Mouse (Mus musculus): ENCODE measurements around the gene Jtb.
"Not testable (repeated sequence)": the region's sequence is repeated elsewhere in the genome, so short reads cannot be mapped to it uniquely, and the experiment has no call there.

Jtb gene

DNA sequence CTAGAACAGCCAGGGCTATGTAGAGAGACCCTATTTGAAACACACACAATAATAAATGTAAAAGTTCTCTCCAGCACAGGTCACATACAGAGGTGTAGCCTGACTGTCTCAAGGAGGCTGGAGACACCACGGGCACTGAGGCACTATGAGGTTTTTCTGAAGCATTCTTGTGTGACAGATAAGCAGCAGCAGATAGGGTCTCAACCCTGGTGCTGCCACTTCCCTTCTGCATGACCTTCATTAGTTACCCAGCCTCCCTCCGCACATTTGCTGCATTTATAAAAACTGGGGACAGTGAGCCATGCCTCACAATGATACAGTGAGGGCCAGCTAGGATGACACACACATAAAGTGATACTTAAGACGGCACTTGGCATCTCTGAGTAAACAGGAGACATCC is 8.5 kb upstream of the Jtb start:
- DNase-seq (ENCODE audit: low read depth, low spot score): no peak

DNA sequence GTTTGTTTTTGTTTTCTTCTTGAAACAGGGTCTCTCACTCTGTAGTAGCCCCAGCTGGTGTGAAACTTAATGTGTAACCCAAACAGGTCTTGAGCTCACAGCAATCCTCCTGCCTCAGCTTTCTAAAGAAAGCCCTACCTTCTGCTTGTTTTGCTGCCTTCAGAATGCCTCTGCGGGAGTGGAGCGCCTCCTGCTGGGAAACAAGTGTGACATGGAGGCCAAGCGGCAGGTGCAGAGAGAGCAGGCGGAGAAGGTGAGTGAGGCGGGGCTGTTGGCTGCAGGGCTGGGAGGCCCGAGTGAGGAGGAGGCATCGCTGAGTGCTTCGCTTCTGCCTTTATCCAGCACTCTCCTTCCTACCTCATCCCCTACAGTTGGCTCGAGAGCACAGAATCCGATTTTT is 7.1 kb upstream of the Jtb start:
- DNase-seq (ENCODE audit: low read depth, low spot score): no peak

DNA sequence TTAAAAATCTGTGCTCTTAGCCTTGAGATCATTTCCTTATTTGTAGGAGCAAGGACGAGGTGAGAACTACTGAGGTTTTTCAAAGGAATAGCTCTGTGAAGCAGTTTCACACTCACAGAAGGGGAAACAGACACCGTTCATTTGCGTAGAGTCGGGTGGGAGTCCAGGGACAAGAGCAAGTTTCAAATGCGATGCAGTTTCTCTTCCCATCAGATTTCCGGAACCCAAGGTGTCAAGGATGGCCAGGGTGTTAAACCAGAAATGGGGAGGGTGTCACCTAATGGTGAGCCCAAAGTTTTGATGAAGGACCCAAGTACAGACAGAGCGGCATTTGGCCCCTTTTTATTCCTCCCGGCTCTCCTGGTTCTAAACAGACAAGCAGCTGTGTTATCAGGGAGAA is 322 bp upstream of the Jtb start:
- DNase-seq (ENCODE audit: low read depth, low spot score): no peak

DNA sequence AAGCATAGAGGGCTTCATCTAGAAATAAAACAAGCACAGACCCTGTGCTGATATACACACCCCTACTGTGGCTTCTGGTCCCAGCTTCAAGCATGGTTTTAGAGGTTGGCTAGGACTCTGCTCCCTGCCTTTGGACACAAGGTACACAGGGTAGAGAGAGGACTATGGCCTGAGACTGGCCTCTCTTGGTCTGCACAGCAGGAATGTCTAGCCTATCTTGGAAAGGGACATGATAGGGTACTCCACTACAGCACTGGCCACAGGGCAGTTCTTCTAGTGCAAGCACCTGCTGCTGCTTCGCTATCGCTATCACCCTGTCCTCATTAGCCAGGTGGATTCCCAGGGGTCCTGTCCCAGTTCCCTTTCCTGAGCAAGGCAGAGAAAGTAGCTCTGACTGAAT is 9.9 kb downstream of the Jtb start:
- peak; percentile 42 for DNase-seq (ENCODE audit: low read depth, low spot score)

DNA sequence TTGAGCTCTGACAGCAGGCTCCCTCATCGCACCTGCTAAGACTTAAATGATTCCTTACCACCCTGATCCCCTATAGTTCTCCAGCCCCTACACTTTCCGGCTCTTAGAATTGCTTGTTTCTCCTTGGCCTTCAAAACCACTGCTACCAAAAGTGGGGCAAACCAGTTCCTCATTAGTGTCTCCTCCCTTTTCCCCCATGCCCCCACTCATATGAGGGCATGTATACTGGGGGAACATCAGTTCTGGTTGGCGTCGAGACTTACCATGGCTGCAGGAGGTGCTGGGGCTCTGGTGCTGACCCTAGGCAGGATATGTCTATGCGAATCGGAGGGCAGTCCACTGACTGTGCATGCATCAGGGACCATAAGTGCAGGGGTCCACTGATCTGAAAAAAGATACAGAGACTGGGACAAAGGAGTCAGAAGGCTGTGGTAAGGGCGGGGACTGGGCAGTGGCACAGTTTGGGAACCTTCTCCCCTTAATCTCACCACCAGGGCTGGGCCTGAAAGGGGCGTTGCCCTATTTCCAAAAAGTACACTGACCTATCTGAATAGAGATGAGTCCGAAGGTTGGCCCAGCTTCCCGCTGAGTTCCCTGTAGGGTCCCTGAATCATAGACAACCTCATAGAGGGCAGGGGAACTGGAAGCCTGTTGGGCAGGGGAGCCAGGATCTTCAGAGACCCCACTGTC is 10.4 kb downstream of the Jtb start:
- DNase-seq (ENCODE audit: low read depth, low spot score): no peak

DNA sequence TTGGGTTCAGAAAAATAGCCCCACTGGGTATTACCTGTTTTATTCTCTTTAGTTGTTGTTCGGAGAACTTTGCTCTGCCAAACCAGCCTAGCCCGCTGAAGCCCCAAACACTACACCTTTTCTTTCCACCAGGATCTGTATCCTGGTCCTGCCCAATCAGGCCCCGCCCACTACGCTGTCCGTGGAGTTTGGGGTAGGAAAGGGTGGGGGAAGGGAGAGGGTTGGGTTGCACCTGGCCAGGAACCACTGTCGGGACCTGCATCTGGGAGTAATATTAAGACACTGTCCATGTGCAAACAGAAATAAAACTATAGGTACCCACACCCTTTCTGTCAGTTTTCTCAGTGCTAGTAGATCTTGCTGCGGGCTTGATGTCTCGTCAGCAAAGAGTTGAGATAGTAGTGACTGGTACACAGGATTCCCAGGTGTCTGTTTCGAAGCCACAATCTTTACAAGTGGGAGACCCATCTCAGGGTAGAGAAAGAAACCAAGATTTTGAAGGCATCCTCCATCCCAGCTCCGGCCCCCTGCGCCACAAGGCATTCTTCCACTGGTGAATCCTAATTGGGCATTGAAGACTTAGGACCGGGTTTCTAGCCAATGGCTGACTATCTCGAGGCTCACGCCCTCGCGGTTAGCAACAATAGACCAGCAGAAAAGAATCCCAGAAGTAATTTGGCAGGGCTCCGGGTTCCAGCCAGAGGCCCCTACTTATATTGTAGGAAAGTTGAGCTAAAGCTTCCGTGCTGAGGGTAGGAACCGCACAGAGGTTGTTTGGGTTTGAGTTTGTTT is 11.8 kb downstream of the Jtb start, which contains the start of gene Creb3l4:
Gene Creb3l4 (minus strand): TSS at position 529 of the 792 bp plus-strand sequence.
- DNase-seq (ENCODE audit: low read depth, low spot score): no peak

DNA sequence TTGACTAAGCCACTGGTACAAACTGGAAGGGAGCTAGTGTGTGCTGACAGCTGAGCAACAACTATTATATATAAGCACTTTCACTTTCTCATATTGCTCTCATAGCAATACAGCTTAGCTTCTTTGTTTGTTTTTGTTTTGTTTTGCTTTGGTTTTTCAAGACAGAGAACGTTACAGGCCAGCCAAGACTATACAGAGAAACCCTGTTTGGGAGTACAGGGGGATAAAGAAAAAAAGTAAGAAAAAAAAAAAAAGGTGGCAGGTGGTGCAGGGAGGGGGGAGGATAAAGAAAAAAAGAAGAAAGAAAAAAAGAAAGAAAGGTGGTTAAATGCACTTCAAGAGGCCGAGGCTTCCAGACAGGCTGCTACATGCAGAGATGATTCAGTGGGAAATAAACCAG is 14.0 kb downstream of the Jtb start:
- DNase-seq (ENCODE audit: low read depth, low spot score): peak; percentile 53

DNA sequence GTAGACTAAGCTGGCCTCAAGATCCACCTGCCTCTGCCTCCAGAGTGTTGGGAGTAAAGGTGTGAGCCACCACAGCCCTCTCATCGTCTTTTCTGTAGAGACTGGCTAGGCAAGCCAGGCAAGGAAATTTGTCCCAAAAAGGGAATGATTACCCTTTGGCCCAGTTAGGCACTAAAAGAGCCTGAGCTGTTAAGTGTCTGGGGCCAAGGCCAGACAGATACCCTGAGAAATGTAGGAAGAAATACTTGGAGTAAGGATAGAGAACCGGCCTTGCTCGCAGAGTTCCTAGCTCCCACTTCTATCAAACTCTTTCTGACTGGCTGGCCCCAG is 16.2 kb downstream of the Jtb start:
- DNase-seq (ENCODE audit: low read depth, low spot score): no peak

DNA sequence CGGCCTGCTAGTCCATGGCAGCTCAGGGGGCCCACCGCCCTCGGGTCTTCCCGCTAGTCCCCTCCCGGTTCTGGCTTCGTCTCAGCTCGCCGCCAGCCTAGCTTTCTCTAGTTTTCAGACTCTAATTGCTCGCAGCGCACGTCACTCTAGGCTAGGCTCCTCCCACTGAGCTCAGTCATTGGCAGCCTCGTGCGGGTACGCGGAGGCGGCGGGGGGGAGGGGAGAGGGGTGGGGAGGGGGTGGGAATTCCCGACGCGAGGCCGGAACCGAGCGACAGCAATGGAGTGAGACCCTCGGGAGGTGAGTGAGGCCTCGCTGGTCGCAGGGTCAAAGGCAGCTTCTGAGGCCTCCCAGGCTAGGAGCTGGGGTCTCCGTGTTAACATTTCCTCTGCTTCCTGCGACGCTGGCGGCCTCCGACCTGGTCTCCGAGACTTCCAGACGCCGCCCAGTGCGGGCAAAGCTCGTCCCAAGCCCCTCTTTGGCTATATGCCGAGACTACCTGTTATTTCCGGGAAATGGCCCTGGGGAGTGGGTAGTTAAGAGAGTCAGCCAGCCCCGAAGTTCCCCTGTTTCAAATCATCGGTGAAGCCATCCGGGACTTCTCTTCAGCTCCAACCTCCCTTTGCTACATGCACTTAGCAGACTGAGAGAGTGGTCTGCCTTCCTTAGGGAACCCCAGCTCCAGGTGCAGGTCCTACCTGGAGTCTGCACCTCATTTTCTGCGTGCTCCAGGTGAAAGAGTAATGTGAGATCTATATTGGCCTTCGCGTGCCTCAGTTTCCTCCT is 16.8 kb downstream of the Jtb start, which contains the start of gene Slc39a1:
Gene Slc39a1 (plus strand): TSS at position 213 of the 786 bp plus-strand sequence.
- peak; percentile 95 for DNase-seq (ENCODE audit: low read depth, low spot score)

DNA sequence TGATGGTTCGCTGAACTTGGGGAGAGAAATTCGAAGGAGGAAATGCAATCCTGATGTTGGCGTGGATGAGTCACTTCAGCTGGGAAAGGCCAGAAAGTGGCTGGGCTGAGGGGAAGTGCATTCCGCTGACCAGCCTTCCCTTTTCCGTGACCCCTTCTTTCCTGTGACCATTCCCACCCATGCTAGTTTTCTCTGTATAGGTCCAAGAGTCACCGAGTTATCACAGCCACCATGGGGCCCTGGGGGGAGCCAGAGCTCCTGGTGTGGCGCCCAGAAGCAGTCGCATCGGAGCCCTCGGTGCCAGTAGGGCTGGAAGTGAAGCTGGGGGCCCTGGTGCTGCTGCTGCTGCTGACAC is 17.3 kb downstream of the Jtb start:
- DNase-seq (ENCODE audit: low read depth, low spot score): peak; percentile 61

DNA sequence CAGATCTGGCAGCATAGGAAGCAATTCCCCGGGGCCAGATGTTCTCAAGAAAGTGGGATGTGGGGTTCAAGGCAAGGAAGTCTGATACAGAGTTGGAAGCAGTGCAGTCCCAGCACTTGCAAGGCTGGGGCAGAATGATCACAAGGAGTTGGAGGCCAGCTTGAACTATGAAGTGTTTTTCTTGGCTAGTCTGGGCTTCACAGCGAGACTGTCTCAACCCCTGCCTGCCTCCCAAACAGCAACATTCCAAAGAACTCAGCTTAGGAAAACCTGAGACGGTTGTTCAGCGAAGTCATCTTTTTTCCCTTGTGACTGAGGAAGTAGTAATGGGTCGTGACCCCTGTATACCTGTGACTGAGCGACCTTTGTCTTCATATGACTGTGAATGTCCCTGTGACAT is 19.4 kb downstream of the Jtb start:
- DNase-seq (ENCODE audit: low read depth, low spot score): no peak

DNA sequence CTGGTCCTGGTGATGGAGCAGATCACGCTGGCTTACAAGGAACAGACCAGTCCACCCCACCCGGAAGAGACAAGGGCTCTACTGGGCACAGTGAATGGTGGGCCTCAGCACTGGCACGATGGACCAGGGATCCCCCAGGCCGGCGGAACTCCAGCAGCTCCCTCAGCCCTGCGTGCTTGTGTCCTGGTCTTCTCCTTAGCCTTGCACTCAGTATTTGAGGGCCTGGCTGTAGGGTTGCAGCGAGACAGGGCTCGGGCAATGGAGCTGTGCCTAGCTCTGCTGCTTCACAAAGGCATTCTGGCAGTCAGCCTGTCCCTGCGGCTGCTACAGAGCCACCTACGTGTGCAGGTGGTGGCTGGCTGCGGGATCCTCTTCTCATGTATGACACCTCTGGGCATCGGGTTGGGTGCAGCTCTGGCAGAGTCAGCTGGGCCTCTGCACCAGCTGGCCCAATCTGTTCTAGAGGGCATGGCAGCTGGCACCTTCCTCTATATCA is 20.4 kb downstream of the Jtb start:
- DNase-seq (ENCODE audit: low read depth, low spot score): not testable (repeated sequence)

DNA sequence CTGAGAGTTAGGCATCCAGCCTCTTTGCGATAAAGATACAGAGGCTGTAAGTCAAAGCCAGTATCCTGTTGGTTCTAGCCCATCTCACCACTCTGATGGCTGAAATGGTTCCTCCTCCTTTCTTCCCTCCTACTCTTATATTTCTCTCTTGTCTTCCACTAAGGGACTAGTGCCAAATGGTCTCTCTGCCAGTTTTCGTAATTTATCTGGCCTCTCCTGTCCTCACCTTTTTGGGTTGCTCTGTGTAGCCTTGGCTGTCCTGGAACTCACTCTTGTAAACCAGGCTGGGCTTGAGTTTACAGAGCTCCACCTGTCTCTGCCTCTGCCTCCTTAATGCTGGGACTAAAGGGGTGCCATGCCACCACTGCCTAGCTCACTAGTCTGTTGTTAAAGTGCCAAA is 21.3 kb downstream of the Jtb start:
- DNase-seq (ENCODE audit: low read depth, low spot score): not testable (repeated sequence)

DNA sequence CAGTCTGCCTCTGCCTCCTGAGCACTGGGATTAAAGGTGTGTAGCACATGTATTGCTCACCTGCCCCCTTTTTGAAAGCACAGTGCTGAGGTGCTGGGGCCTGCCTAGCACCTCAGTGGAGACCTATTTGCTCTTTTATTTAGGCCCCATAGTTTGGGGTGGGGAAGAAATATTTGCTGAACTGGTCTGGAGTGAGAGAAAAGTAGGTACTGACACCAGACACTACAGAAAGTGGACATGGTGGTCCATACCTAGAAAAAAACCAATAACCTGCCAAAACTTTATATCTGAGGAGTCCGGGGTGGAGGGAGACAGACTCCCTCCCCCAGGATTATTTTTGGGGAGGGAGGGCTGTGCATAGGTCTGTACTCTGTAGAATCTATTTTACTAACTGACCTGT is 21.8 kb downstream of the Jtb start:
- peak; percentile 18 for DNase-seq (ENCODE audit: low read depth, low spot score)

DNA sequence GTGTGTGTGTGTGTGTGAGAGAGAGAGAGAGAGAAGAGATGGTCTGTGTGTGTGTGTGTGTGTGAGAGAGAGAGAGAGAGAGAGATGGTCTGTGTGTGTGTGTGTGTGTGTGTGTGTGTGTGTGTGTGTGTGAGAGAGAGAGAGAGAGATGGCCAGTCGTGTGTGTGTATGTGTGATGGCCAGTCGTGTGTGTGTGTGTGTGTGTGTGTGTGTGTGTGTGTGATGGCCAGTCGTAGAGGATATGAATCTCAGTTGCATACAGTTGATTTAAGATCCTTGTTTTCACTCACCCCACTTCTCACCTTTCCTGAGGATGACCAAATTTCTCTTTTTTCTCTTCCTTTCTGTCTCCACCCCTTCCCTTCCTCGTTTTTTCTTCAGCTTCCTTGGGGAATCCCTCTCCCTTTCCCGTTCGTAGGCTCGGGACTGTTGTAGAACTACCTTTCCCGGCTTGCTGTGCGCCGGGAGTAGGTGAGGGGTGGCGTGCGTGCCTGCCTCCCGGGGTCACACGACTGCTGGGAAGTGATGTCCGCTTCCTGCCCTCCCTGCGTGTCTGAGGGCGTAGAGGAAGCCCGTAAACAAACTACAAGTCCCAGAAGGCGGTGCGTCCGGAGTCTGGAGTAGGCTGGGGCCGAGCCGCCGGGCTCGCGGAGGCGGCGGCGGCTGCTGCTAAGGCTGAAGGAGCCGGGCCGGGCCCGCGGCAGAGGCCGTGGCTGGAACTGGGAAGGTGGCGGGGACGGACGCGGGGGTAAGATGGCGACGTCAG is 22.4 kb downstream of the Jtb start, which contains the start of gene Crtc2:
Gene Crtc2 (plus strand): TSS at position 511 of the 766 bp plus-strand sequence.
- peak; percentile 96 for DNase-seq (ENCODE audit: low read depth, low spot score)

DNA sequence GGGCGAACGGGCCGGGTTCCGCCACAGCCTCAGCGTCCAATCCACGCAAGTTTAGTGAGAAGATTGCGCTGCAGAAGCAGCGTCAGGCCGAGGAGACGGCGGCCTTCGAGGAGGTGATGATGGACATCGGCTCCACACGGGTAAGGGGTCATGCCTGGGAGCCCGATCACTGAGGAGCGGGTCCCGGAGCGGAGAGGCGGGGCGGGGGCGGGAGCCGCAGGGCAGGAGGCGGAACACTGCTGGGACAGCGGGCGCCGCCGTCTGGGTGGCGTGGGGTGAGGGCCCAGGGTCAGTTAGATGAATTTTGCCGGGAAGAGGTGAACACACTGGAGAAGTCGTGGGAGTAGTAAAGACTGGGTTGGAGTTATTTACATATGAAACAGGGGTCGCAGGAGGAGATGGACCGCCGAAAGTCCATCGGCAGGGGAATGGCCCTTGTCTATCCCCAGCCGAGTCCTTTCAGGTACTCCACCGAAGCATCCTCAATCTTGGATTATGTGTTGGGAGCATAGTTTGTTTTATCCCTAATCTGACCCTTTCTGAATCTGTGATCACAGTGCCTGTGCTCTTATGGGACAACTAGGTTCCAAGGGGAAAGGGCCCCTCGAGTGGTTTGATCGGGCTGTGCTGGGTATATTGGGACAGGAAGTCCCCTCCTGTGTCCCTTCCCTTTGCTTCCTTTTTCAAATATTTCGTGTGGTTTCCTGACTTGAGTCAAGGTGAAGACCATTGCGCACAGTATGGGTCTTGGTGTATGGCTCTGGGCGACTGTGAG is 23.2 kb downstream of the Jtb start:
- peak; percentile 66 for DNase-seq (ENCODE audit: low read depth, low spot score)

DNA sequence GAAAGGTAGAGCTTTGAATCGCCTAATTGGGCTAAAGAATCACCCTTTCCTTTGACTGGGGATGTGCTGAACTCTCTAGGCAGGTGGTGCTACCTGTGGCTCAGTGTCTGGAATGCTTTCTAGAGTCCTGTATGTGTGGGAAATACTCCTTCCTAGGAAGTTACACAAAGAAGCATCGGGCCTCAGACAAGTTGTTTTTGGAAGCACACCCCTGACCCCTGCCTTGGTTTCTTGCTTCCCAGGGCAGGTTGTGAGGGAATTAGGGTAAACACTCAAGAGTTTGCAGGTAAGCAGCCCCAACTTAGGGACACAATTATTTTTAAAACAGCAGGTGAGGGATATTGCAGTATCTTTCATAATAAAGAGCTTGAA is 23.8 kb downstream of the Jtb start:
- no peak for DNase-seq (ENCODE audit: low read depth, low spot score)

DNA sequence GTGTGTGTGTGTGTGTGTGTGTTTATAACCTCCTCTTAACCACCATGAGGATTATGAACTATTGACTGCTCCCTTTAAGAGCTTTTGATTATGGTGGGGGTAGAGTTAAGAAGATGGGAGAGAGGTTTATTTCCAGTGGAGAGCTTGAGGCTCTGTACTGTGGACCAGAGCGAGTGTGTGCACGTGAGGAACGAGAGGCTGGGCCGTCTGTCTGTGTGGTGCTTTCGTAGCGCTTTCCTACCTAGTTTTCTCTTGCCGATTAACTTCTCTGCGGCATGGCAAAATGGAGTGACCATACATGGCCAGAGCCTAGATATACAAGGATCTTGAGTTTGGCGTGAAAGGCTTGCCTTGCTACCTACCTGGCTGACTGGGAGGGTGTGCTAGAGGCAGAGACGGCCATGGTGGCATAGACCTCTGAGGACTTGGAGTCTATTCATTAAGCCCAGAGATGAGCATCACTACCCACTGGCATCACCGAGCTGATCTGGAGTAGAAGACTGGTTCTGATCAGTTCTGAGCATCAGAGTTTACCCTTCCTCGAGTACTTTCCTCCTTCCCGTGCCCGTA is 24.5 kb downstream of the Jtb start:
- DNase-seq (ENCODE audit: low read depth, low spot score): no peak

DNA sequence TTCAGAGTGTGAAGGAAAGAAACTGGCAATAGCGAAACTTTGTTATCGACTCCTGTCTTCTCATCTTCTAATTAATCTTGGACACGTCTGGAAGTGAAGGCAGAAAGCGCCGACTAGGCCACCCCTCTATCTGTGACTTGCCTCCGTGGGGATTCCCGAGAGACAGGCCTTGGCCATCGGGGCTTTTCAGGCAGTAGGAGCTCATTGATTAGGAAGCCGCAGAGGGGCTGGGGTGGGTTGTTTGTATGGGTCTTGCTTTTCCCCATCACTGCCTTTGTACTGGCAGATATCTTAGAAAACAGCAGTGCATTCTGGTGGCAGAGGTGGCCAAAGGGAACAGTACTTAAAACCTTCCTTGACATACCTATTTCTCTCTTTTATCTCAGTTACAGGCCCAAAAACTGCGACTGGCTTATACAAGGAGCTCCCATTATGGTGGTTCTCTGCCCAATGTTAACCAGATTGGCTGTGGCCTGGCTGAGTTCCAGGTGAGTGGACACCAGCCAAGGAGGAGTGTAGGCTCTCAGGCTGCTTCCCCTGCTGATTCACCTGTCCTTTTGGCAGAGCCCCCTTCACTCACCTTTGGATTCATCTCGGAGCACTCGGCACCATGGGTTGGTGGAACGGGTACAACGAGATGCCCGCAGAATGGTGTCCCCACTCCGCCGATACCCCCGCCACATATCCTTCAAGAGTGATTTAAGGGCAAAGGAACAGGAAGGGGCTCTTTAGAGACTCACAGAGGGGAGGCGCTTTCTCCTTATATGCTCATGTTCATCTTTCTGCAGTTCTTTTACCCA is 25.5 kb downstream of the Jtb start:
- no peak for DNase-seq (ENCODE audit: low read depth, low spot score)

DNA sequence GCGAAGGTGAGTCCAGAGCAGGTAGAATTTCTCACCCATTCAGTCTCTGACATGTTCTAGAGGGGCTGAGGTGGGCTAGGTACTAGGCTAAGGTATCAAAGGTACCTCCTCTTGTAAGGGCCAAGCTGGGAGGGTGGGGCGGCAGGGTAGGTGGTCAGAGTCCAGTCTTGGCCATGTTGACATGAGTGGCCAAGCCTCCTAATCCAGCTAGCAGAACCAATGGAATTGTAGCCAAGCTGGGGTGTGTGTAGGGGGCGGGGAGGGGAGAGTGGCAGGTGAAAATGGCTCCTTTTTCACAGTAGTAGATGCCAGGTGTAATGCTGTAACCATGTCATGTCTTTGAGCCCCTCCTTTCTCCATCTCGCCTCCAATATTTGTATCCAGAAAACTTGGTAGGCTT is 27.1 kb downstream of the Jtb start:
- DNase-seq (ENCODE audit: low read depth, low spot score): no peak

All from A20 (cell line).